Mouse (Mus musculus) myocyte (in vitro differentiated cells): Measurements from ENCODE around the gene Rap2a.

Source experiments
- MAX ChIP-seq: IDR thresholded peaks from one replicate; pipeline ENCODE4 v1.6.1; 2011; ENCODE audit warnings: low read depth, mild to moderate bottlenecking, control low read depth
- MYOD1 ChIP-seq, 3 experiments: IDR thresholded peaks; one replicate each; pipeline ENCODE4 v1.6.1; 2011; ENCODE audit warnings: control low read depth in 2 of 3, low read depth in 2 of 3, mild to moderate bottlenecking in 2 of 3, moderate library complexity in 1 of 3; ENCODE audit not compliant: insufficient read length in 2 of 3, control insufficient read depth in 1 of 3
- POLR2A ChIP-seq: IDR thresholded peaks from one replicate; pipeline ENCODE4 v1.6.1; 2011; ENCODE audit warnings: low read depth, mild to moderate bottlenecking, control low read depth, moderate library complexity; ENCODE audit not compliant: insufficient read length
- TCF12 ChIP-seq: IDR thresholded peaks from one replicate; pipeline ENCODE4 v1.6.1; 2011; ENCODE audit warnings: mild to moderate bottlenecking, control low read depth; ENCODE audit not compliant: poor library complexity, insufficient read depth, severe bottlenecking

DNA sequence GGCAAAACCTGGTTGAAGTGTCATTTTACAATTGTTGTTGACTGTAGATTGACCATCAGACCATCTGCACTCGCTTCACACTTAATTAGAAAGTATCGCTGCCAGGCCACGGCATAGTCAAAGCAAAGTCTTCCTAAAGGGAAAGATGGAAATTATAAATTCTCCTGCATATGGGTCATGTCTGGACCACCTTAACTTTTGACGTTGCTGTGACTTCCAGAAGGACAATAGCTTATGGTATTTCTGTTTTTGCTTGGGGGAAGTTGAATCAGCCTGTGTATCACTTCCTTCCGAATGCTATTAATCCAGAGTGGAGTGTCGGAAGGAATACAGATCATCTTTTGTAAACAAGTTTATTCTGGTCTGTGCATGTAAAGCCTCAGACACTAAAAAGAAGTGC is 65.6 kb downstream of the Rap2a start:
- TF ChIP-seq MYOD1 (IDR thresholded peaks at IDR 0.05; ENCODE audit: control insufficient read depth in 1 of 3, insufficient read length in 2 of 3, low read depth in 2 of 3) (no peak), MAX (no peak), POLR2A (no peak), TCF12 (no peak)
